Comparison of ENCODE assay signal across 19 mouse cellular contexts in genomic region chr17:66337929-66338328, GRCm38 (mm10).
DNase-seq lines count a peak whose midpoint lies in the region; ATAC-seq and TF ChIP-seq lines count a peak whose summit lies in the region.
"Had no signal": no experiment of that assay in that cellular context is flagged by ENCODE, and none has a peak within 500 bp of the region (broad histone marks: within the 10 kb centered on the region; RNA-seq: fewer than 3 reads in every experiment).

No protein-coding gene starts in this region.

- 0 out of 2 replicates have a peak, but pooled peaks have one; percentile 43 for ATAC-seq in kidney, postnatal 0 days (replicated peaks; ENCODE audit: low FRiP score, low read depth)
- ATAC-seq in kidney, embryonic 16.5 days (ENCODE audit: low FRiP score, low TSS enrichment), result no peak
- no peak for ATAC-seq in stomach, postnatal 0 days (ENCODE audit: low FRiP score, low TSS enrichment)
- ATAC-seq: forebrain, embryonic 15.5 days; Patski had no signal

- peaks cover 11% of the 10 kb centered on the region; the same call in 1 of the 2 replicates for H3K4me1 ChIP-seq in heart, embryonic 10.5 days
- no peaks in the 10 kb centered on the region for H3K4me1 ChIP-seq in kidney, postnatal 0 days (replicated peaks; ENCODE audit: insufficient read depth, low read length)
- no peaks in the 10 kb centered on the region for H3K4me1 ChIP-seq in kidney, embryonic 16.5 days (ENCODE audit: insufficient read depth, low read length)
- H3K4me1 ChIP-seq in stomach, postnatal 0 days (replicated peaks; ENCODE audit: control insufficient read depth, insufficient read depth), result no peaks in the 10 kb centered on the region
- H3K4me1 ChIP-seq: embryonic facial prominence, embryonic 15.5 days; forebrain, embryonic 10.5 days; forebrain, embryonic 15.5 days had no signal

- no peaks in the 10 kb centered on the region for H3K27me3 ChIP-seq in heart, embryonic 10.5 days (ENCODE audit: insufficient read depth, poor library complexity, severe bottlenecking)
- H3K27me3 ChIP-seq in kidney, postnatal 0 days (ENCODE audit: insufficient read depth, low read length), result no peaks in the 10 kb centered on the region
- no peaks in the 10 kb centered on the region for H3K27me3 ChIP-seq in kidney, embryonic 16.5 days (ENCODE audit: insufficient read depth, low read length)
- H3K27me3 ChIP-seq in stomach, postnatal 0 days (ENCODE audit: control insufficient read depth, insufficient read depth, low read length), result no peaks in the 10 kb centered on the region
- H3K27me3 ChIP-seq: embryonic facial prominence, embryonic 15.5 days; forebrain, embryonic 15.5 days; Patski had no signal

- H3K9me3 ChIP-seq in heart, embryonic 10.5 days, result no peaks in the 10 kb centered on the region
- H3K9me3 ChIP-seq in kidney, postnatal 0 days (replicated peaks; ENCODE audit: low read length), result no peaks in the 10 kb centered on the region
- H3K9me3 ChIP-seq in kidney, embryonic 16.5 days (ENCODE audit: low read length), result no peaks in the 10 kb centered on the region
- H3K9me3 ChIP-seq in stomach, postnatal 0 days (ENCODE audit: control insufficient read depth, low read length), result no peaks in the 10 kb centered on the region
- H3K9me3 ChIP-seq: embryonic facial prominence, embryonic 15.5 days; forebrain, embryonic 10.5 days; forebrain, embryonic 15.5 days had no signal

- DNase-seq in heart, adult 11 months, result peak; percentile 92
- DNase-seq in heart, embryonic 10.5 days (ENCODE audit: low spot score), result no peak
- no peak for DNase-seq in kidney, postnatal 0 days (ENCODE audit: low spot score)
- DNase-seq in right cerebral cortex, postnatal 14 days, result peak; percentile 15
- DNase-seq in right cerebral cortex, postnatal 4 days, result no peak
- DNase-seq in stomach, postnatal 0 days (ENCODE audit: low spot score), result no peak
- DNase-seq in kidney, postnatal 4 days, result no peak
- DNase-seq: adrenal gland, adult 2 months; adrenal gland, postnatal 25 days; cerebellum, postnatal 10 days; gastrocnemius, postnatal 10 days; heart, postnatal 10 days had no signal

- H3K36me3 ChIP-seq in heart, embryonic 10.5 days, result peaks cover 4% of the 10 kb centered on the region; the same call in 1 of the 2 replicates
- 0 out of 2 replicates have a peak, but pooled peaks cover 3% of the 10 kb centered on the region for H3K36me3 ChIP-seq in kidney, postnatal 0 days (ENCODE audit: insufficient read depth, low read length)
- H3K36me3 ChIP-seq in kidney, embryonic 16.5 days (ENCODE audit: insufficient read depth, low read length), result 0 out of 2 replicates have a peak, but pooled peaks cover 7% of the 10 kb centered on the region
- no peaks in the 10 kb centered on the region; the same call in 1 of the 2 replicates for H3K36me3 ChIP-seq in stomach, postnatal 0 days (ENCODE audit: control insufficient read depth, insufficient read depth, low read length)
- H3K36me3 ChIP-seq: embryonic facial prominence, embryonic 15.5 days had no signal

- H3K4me3 ChIP-seq in heart, embryonic 10.5 days, result no peak overlapping the region
- no peak overlapping the region for H3K4me3 ChIP-seq in kidney, postnatal 0 days (replicated peaks; ENCODE audit: low read depth, low read length)
- H3K4me3 ChIP-seq in kidney, embryonic 16.5 days (ENCODE audit: low read length), result no peak overlapping the region
- no peak overlapping the region for H3K4me3 ChIP-seq in stomach, postnatal 0 days (ENCODE audit: low read depth, low read length)
- H3K4me3 ChIP-seq: embryonic facial prominence, embryonic 15.5 days; erythroblast, embryonic 14.5 days; forebrain, embryonic 10.5 days; forebrain, embryonic 15.5 days had no signal

- no peak overlapping the region for H3K9ac ChIP-seq in kidney, postnatal 0 days (ENCODE audit: low read depth, low read length)
- no peak overlapping the region for H3K9ac ChIP-seq in kidney, embryonic 16.5 days (replicated peaks; ENCODE audit: low read length)
- no peak overlapping the region for H3K9ac ChIP-seq in stomach, postnatal 0 days (ENCODE audit: low read length)
- H3K9ac ChIP-seq: embryonic facial prominence, embryonic 15.5 days; forebrain, embryonic 15.5 days; hindbrain, embryonic 14.5 days had no signal

- H3K27ac ChIP-seq in heart, embryonic 10.5 days, result no peak overlapping the region
- H3K27ac ChIP-seq in kidney, postnatal 0 days, result no peak overlapping the region
- no peak overlapping the region for H3K27ac ChIP-seq in kidney, embryonic 16.5 days (ENCODE audit: low read length)
- no peak overlapping the region for H3K27ac ChIP-seq in stomach, postnatal 0 days (replicated peaks)
- H3K27ac ChIP-seq: embryonic facial prominence, embryonic 15.5 days; forebrain, embryonic 10.5 days; forebrain, embryonic 15.5 days; hindbrain, embryonic 14.5 days had no signal

- WGBS in heart, embryonic 10.5 days, result 89% methylated on average over 13 of the region's 13 CpGs
- WGBS in kidney, postnatal 0 days, result 91% methylated on average over 13 of the region's 13 CpGs
- 90% methylated on average over 13 of the region's 13 CpGs for WGBS in kidney, embryonic 16.5 days
- WGBS in stomach, postnatal 0 days, result 91% methylated on average over 13 of the region's 13 CpGs

- H3K4me2 ChIP-seq in kidney, postnatal 0 days (ENCODE audit: low read length), result no peak overlapping the region
- no peak overlapping the region for H3K4me2 ChIP-seq in kidney, embryonic 16.5 days (replicated peaks; ENCODE audit: low read depth, low read length)
- H3K4me2 ChIP-seq in stomach, postnatal 0 days (replicated peaks; ENCODE audit: low read depth), result no peak overlapping the region
- H3K4me2 ChIP-seq: embryonic facial prominence, embryonic 15.5 days; forebrain, embryonic 15.5 days; hindbrain, embryonic 14.5 days had no signal

- TF ChIP-seq EP300 in stomach, postnatal 0 days (optimal IDR thresholded peaks at IDR 0.05), result no peak

- TF ChIP-seq CTCF in kidney, postnatal 0 days (IDR thresholded peaks at IDR 0.05; ENCODE audit: low read depth), result peak; percentile 10; the same call in 1 of the 2 replicates
- TF ChIP-seq CTCF in stomach, postnatal 0 days (IDR thresholded peaks at IDR 0.05; ENCODE audit: low read depth), result peak; percentile 40

Comparison
In these comparisons a context has a peak if more than half of its experiments do, and no peak if none do; other contexts are left out.
1. DNase-seq: peak in heart, adult 11 months (single experiment) and right cerebral cortex, postnatal 14 days (single experiment); none in heart, embryonic 10.5 days (single experiment), kidney, postnatal 0 days (single experiment), right cerebral cortex, postnatal 4 days (single experiment), stomach, postnatal 0 days (single experiment) and kidney, postnatal 4 days (0 of 2).